8 mouse cellular contexts compared by ENCODE assay signal in genomic region chr6:66896921-66897645, GRCm38 (mm10). TPM values are rescaled to one million over a fixed set of nuclear protein-coding genes. Genes with fewer than 3 reads are reported as not detected.
DNase-seq lines count a peak whose midpoint lies in the region; ATAC-seq lines count a peak whose summit lies in the region.

No protein-coding gene starts in this region.

- no peaks in the 10 kb centered on the region for H3K9me3 ChIP-seq in kidney, embryonic 14.5 days (ENCODE audit: control insufficient read depth, low read length)
- no peaks in the 10 kb centered on the region for H3K9me3 ChIP-seq in lung, embryonic 15.5 days
- no peaks in the 10 kb centered on the region for H3K9me3 ChIP-seq in neural tube, embryonic 15.5 days (replicated peaks)

- H3K4me2 ChIP-seq in kidney, embryonic 14.5 days (replicated peaks; ENCODE audit: low read depth, low read length): peak overlapping the region; percentile 90
- H3K4me2 ChIP-seq in lung, embryonic 15.5 days: peak overlapping the region; percentile 79
- H3K4me2 ChIP-seq in neural tube, embryonic 15.5 days: peak overlapping the region; percentile 64

- peaks cover 7% of the 10 kb centered on the region; the same call in 1 of the 2 replicates for H3K4me1 ChIP-seq in kidney, embryonic 14.5 days (ENCODE audit: control insufficient read depth, insufficient read depth, low read length)
- H3K4me1 ChIP-seq in lung, embryonic 15.5 days: peaks cover 18% of the 10 kb centered on the region
- H3K4me1 ChIP-seq in neural tube, embryonic 15.5 days: peaks cover 16% of the 10 kb centered on the region

- peak overlapping the region; percentile 89 for H3K9ac ChIP-seq in kidney, embryonic 14.5 days (ENCODE audit: low read depth, low read length)
- peak overlapping the region; percentile 82 for H3K9ac ChIP-seq in lung, embryonic 15.5 days
- H3K9ac ChIP-seq in neural tube, embryonic 15.5 days (replicated peaks): peak overlapping the region; percentile 83

- H3K27me3 ChIP-seq in kidney, embryonic 14.5 days (ENCODE audit: control insufficient read depth, insufficient read depth, low read length): no peaks in the 10 kb centered on the region
- H3K27me3 ChIP-seq in lung, embryonic 15.5 days: no peaks in the 10 kb centered on the region
- 0 out of 2 replicates have a peak, but pooled peaks cover 2% of the 10 kb centered on the region for H3K27me3 ChIP-seq in neural tube, embryonic 15.5 days (replicated peaks)

- ATAC-seq in common myeloid progenitor, adult 5-6 weeks (replicated peaks; ENCODE audit: low read depth, poor library complexity, severe bottlenecking): peak; percentile 23; the same call in 1 of the 2 replicates
- ATAC-seq in kidney, embryonic 14.5 days (ENCODE audit: low FRiP score, low TSS enrichment): no peak
- ATAC-seq in lung, embryonic 15.5 days (ENCODE audit: borderline replicate concordance, extremely low read depth, low FRiP score, low TSS enrichment): peak; percentile 46; the same call in 1 of the 2 replicates
- ATAC-seq in neural tube, embryonic 15.5 days (ENCODE audit: low FRiP score): peak; percentile 63

- WGBS in kidney, embryonic 14.5 days: under 1% methylated on average over 25 of the region's 25 CpGs
- WGBS in lung, embryonic 15.5 days: 1% methylated on average over 25 of the region's 25 CpGs
- WGBS in neural tube, embryonic 15.5 days: under 1% methylated on average over 25 of the region's 25 CpGs

- peak overlapping the region; percentile 7; the same call in 1 of the 2 replicates for H3K27ac ChIP-seq in kidney, embryonic 14.5 days (ENCODE audit: low read depth, low read length)
- H3K27ac ChIP-seq in lung, embryonic 15.5 days: peak overlapping the region; percentile 75
- peak overlapping the region; percentile 51 for H3K27ac ChIP-seq in neural tube, embryonic 15.5 days (replicated peaks)

- DNase-seq in 3T3-L1 (ENCODE audit: low read depth, low spot score): peak; percentile 66
- DNase-seq in CD4-positive, CD25-positive, alpha-beta regulatory T cell, adult 2 months (ENCODE audit: low read depth, low spot score): peak; percentile 37
- DNase-seq in heart, adult 9 months (ENCODE audit: low spot score in 2 of 2): peak; percentile 20 to 33
- DNase-seq in spleen, postnatal 14 days (ENCODE audit: low spot score in 2 of 2): no peak

- no peaks in the 10 kb centered on the region for H3K36me3 ChIP-seq in kidney, embryonic 14.5 days (ENCODE audit: control insufficient read depth, insufficient read depth, low read length)
- no peaks in the 10 kb centered on the region for H3K36me3 ChIP-seq in lung, embryonic 15.5 days
- H3K36me3 ChIP-seq in neural tube, embryonic 15.5 days: no peaks in the 10 kb centered on the region

- peak overlapping the region; percentile 86 for H3K4me3 ChIP-seq in kidney, embryonic 14.5 days (ENCODE audit: low read length)
- peak overlapping the region; percentile 62 for H3K4me3 ChIP-seq in lung, embryonic 15.5 days
- H3K4me3 ChIP-seq in neural tube, embryonic 15.5 days (replicated peaks): peak overlapping the region; percentile 90

RNA-seq across cellular contexts. Expression of gene Gng12, which starts 0.9 kb away (rescaled TPM):
- 79.5 and 88.0 TPM in 2 replicates for total RNA-seq in common myeloid progenitor, adult 5-6 weeks (2017)
- polyA plus RNA-seq in kidney, embryonic 14.5 days (2014; fragmentation: Nextera tagmentation; extraction: Ambion mirVana): 76.6 and 108 TPM in 2 replicates
- polyA plus RNA-seq in lung, embryonic 15.5 days (2015; fragmentation: Nextera tagmentation; extraction: Ambion mirVana): 98.5 and 101 TPM in 2 replicates
- polyA plus RNA-seq in neural tube, embryonic 15.5 days (2015; fragmentation: Nextera tagmentation; extraction: Ambion mirVana): 65.9 and 75.1 TPM in 2 replicates

Comparison
In these comparisons a context has a peak if more than half of its experiments do, and no peak if none do; other contexts are left out.
1. DNase-seq: peak in 3T3-L1 (single experiment), CD4-positive, CD25-positive, alpha-beta regulatory T cell, adult 2 months (single experiment) and heart, adult 9 months (2 of 2); none in spleen, postnatal 14 days (0 of 2).
2. H3K27ac ChIP-seq: peak in every context shown above with its lines; median percentile 75 in lung, embryonic 15.5 days; 51 in neural tube, embryonic 15.5 days; 7 in kidney, embryonic 14.5 days.
3. Peak in every context shown above with its lines, with median percentiles within 50 percentile points of each other: H3K4me2 ChIP-seq, H3K4me3 ChIP-seq and H3K9ac ChIP-seq.